Comparison of ENCODE assay signal across 20 mouse cellular contexts in genomic region chr12:107879114-107879777, GRCm38 (mm10).
DNase-seq lines count a peak whose midpoint lies in the region; ATAC-seq and TF ChIP-seq lines count a peak whose summit lies in the region.
"Had no signal": no experiment of that assay in that cellular context is flagged by ENCODE, and none has a peak within 500 bp of the region (broad histone marks: within the 10 kb centered on the region; RNA-seq: fewer than 3 reads in every experiment).

No protein-coding gene starts in this region.

- no peak overlapping the region for H3K4me2 ChIP-seq in hindbrain, embryonic 11.5 days (replicated peaks; ENCODE audit: low read depth, low read length)
- no peak overlapping the region for H3K4me2 ChIP-seq in forebrain, embryonic 15.5 days (replicated peaks)
- H3K4me2 ChIP-seq: embryonic facial prominence, embryonic 13.5 days; heart, embryonic 12.5 days; hindbrain, embryonic 12.5 days had no signal

- no peak overlapping the region for H3K4me3 ChIP-seq in hindbrain, embryonic 10.5 days
- H3K4me3 ChIP-seq in hindbrain, embryonic 11.5 days (ENCODE audit: low read depth, low read length): no peak overlapping the region
- no peak overlapping the region for H3K4me3 ChIP-seq in embryonic facial prominence, embryonic 10.5 days
- H3K4me3 ChIP-seq in forebrain, embryonic 15.5 days: no peak overlapping the region
- H3K4me3 ChIP-seq in kidney, adult 2 months (ENCODE audit: insufficient read depth, low read depth, low read length): no peak overlapping the region
- H3K4me3 ChIP-seq: embryonic facial prominence, embryonic 13.5 days; heart, embryonic 12.5 days; hindbrain, embryonic 12.5 days had no signal

- H3K27ac ChIP-seq in hindbrain, embryonic 10.5 days: 0 out of 2 replicates have a peak overlapping the region, but pooled peaks have one; percentile 42
- H3K27ac ChIP-seq in hindbrain, embryonic 11.5 days (ENCODE audit: low read depth, low read length): no peak overlapping the region
- peak overlapping the region; percentile 10; the same call in 1 of the 2 replicates for H3K27ac ChIP-seq in embryonic facial prominence, embryonic 10.5 days (replicated peaks)
- 0 out of 2 replicates have a peak overlapping the region, but pooled peaks have one; percentile 6 for H3K27ac ChIP-seq in forebrain, embryonic 15.5 days (replicated peaks)
- no peak overlapping the region for H3K27ac ChIP-seq in kidney, adult 2 months (ENCODE audit: insufficient read depth, low read depth, low read length)
- H3K27ac ChIP-seq: embryonic facial prominence, embryonic 13.5 days; hindbrain, embryonic 12.5 days had no signal

- TF ChIP-seq CTCF in kidney, adult 2 months (conservative IDR thresholded peaks at IDR 0.05; ENCODE audit: insufficient read depth, insufficient read length, low read depth, low read length): no peak

- H3K27me3 ChIP-seq in hindbrain, embryonic 10.5 days (ENCODE audit: insufficient read depth, poor library complexity, severe bottlenecking): peaks cover 7% of the 10 kb centered on the region
- H3K27me3 ChIP-seq in hindbrain, embryonic 11.5 days (ENCODE audit: control insufficient read depth, insufficient read depth, low read length): no peaks in the 10 kb centered on the region
- no peaks in the 10 kb centered on the region for H3K27me3 ChIP-seq in embryonic facial prominence, embryonic 10.5 days (replicated peaks; ENCODE audit: low read depth, poor library complexity, severe bottlenecking)
- H3K27me3 ChIP-seq in forebrain, embryonic 15.5 days: no peaks in the 10 kb centered on the region
- H3K27me3 ChIP-seq in kidney, adult 2 months (replicated peaks; ENCODE audit: control insufficient read depth, insufficient read depth, low read length): no peaks in the 10 kb centered on the region
- H3K27me3 ChIP-seq: embryonic facial prominence, embryonic 13.5 days; heart, embryonic 12.5 days had no signal

- H3K36me3 ChIP-seq in hindbrain, embryonic 10.5 days: no peaks in the 10 kb centered on the region
- no peaks in the 10 kb centered on the region for H3K36me3 ChIP-seq in hindbrain, embryonic 11.5 days (ENCODE audit: control insufficient read depth, insufficient read depth, low read length)
- no peaks in the 10 kb centered on the region for H3K36me3 ChIP-seq in embryonic facial prominence, embryonic 10.5 days (replicated peaks)
- no peaks in the 10 kb centered on the region for H3K36me3 ChIP-seq in forebrain, embryonic 15.5 days
- H3K36me3 ChIP-seq in kidney, adult 2 months (ENCODE audit: control insufficient read depth, insufficient read depth, low read length): no peaks in the 10 kb centered on the region
- H3K36me3 ChIP-seq: embryonic facial prominence, embryonic 13.5 days; heart, embryonic 12.5 days; hindbrain, embryonic 12.5 days had no signal

- H3K4me1 ChIP-seq in hindbrain, embryonic 10.5 days (replicated peaks): peaks cover 19% of the 10 kb centered on the region
- H3K4me1 ChIP-seq in hindbrain, embryonic 11.5 days (replicated peaks; ENCODE audit: control insufficient read depth, insufficient read depth, low read length): no peaks in the 10 kb centered on the region
- peaks cover 29% of the 10 kb centered on the region for H3K4me1 ChIP-seq in embryonic facial prominence, embryonic 10.5 days
- H3K4me1 ChIP-seq in forebrain, embryonic 15.5 days: peaks cover 38% of the 10 kb centered on the region
- H3K4me1 ChIP-seq in kidney, adult 2 months (ENCODE audit: control insufficient read depth, insufficient read depth, low read length): no peaks in the 10 kb centered on the region

- TF ChIP-seq POLR2A in kidney, adult 2 months (IDR thresholded peaks at IDR 0.05; ENCODE audit: low read depth, low read length): no peak

- H3K9ac ChIP-seq in hindbrain, embryonic 11.5 days (ENCODE audit: low read depth, low read length): no peak overlapping the region
- no peak overlapping the region for H3K9ac ChIP-seq in forebrain, embryonic 15.5 days (replicated peaks)
- H3K9ac ChIP-seq: embryonic facial prominence, embryonic 13.5 days; heart, embryonic 12.5 days; hindbrain, embryonic 12.5 days had no signal

- WGBS in hindbrain, embryonic 10.5 days: 87% methylated on average over 16 of the region's 16 CpGs
- 83% methylated on average over 16 of the region's 16 CpGs for WGBS in hindbrain, embryonic 11.5 days
- WGBS in embryonic facial prominence, embryonic 10.5 days: 89% methylated on average over 16 of the region's 16 CpGs
- WGBS in forebrain, embryonic 15.5 days: 40% methylated on average over 16 of the region's 16 CpGs
- 89% methylated on average over 16 of the region's 16 CpGs for WGBS in kidney, adult 2 months

- peaks cover 6% of the 10 kb centered on the region; the same call in 1 of the 2 replicates for H3K9me3 ChIP-seq in hindbrain, embryonic 10.5 days
- no peaks in the 10 kb centered on the region for H3K9me3 ChIP-seq in hindbrain, embryonic 11.5 days (ENCODE audit: control insufficient read depth, low read length)
- H3K9me3 ChIP-seq in embryonic facial prominence, embryonic 10.5 days: peaks cover 8% of the 10 kb centered on the region; the same call in 1 of the 2 replicates
- H3K9me3 ChIP-seq in forebrain, embryonic 15.5 days: no peaks in the 10 kb centered on the region

- no peak for DNase-seq in hindbrain, embryonic 10.5 days (ENCODE audit: low spot score)
- no peak for DNase-seq in hindbrain, embryonic 11.5 days (ENCODE audit: low spot score)
- no peak for DNase-seq in embryonic facial prominence, embryonic 10.5 days (ENCODE audit: low spot score)
- DNase-seq in spleen, adult 18-20 months: no peak
- DNase-seq in gastrocnemius, postnatal 25 days: no peak
- DNase-seq in kidney, adult 2 months: no peak
- DNase-seq: adrenal gland, adult 8-10 months; adrenal gland, postnatal 36 days; cerebellum, adult 11 months; cerebellum, adult 8-10 months; cerebellum, postnatal 25 days; gastrocnemius, postnatal 36 days; heart, adult 18-20 months; kidney, adult 11 months had no signal

- no peak for ATAC-seq in hindbrain, embryonic 11.5 days (ENCODE audit: low FRiP score)
- ATAC-seq in forebrain, embryonic 15.5 days (replicated peaks): peak; percentile 49
- ATAC-seq: hindbrain, embryonic 16.5 days; inflammation-experienced regulatory T-cells, adult 6 months had no signal

Comparison
In these comparisons a context has a peak if more than half of its experiments do, and no peak if none do; other contexts are left out.
1. H3K27ac ChIP-seq: peak in hindbrain, embryonic 10.5 days (single experiment), embryonic facial prominence, embryonic 10.5 days (single experiment) and forebrain, embryonic 15.5 days (single experiment); none in hindbrain, embryonic 11.5 days (single experiment) and kidney, adult 2 months (single experiment).